Mouse (Mus musculus): ENCODE data around the gene Uhmk1. TPM values are rescaled to one million over a fixed set of nuclear protein-coding genes. Genes with fewer than 3 reads are reported as not detected.

The Uhmk1 gene
- total RNA-seq, 2 experiments from 2014 or later = 139 to 144 TPM

- no peak for DNase-seq (ENCODE audit: extremely low spot score in 1 of 2, low spot score in 2 of 2)
- intact Hi-C loops (cut with DNase I) = no loop called here
Observed at GRCm38 (mm10) chr1:170185137-170185536, 30.1 kb downstream of the Uhmk1 start.

- no peak for DNase-seq (ENCODE audit: extremely low spot score in 1 of 2, low spot score in 2 of 2)
- intact Hi-C loops (cut with DNase I) = no loop called here
Observed at GRCm38 (mm10) chr1:170182706-170183105, 32.5 kb downstream of the Uhmk1 start.

DNA sequence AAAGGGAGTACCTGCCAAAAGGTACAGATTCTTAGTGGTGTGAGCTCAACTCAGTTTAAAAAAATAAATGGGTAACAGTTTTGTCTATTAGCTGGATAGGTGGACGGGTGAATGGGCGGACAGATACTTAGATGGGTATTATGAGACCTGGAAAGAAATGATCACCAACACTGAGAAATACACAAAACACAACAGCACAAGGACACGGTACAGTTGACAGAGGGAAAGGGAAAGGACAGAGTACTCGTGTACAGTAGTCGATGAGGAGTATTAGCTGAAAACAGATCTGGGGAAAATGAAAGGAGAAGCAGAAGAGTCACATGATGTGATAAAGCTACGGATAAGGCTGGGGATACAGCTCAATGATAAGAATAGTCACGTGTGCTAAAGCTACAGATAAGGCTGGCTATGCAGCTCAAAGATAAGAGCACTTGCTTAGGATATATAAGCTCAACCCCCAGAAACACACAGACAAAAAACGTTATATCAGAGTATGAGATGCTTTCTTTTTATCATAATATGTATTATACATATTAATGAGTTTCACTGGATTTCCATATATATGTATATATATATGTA, 38.4 kb downstream of the Uhmk1 start:
- intact Hi-C loops (cut with DNase I) = no loop called here
- no peak for DNase-seq (ENCODE audit: extremely low spot score in 1 of 2, low spot score in 2 of 2)

DNA sequence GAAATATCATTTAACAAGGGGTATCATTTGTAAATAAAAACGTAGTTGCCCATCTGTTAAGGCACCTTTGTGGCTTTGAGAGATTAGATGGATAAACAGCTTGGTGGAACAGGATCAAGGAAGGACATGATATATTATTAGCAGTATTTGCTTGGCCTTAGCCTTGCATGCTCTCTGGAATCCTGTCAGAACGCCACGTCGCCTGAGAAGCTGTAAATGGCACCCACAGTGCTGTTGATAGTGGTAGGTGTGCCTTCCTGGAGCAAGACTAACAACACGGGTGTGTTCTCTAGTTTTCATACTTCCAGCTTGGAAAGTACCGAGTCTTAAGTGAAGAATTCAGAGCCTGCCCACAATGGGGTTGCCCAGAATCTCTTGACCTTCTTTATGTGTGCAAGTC, 39.3 kb downstream of the Uhmk1 start:
- no peak for DNase-seq (ENCODE audit: extremely low spot score in 1 of 2, low spot score in 2 of 2)
- intact Hi-C loops (cut with DNase I) = no loop called here

DNA sequence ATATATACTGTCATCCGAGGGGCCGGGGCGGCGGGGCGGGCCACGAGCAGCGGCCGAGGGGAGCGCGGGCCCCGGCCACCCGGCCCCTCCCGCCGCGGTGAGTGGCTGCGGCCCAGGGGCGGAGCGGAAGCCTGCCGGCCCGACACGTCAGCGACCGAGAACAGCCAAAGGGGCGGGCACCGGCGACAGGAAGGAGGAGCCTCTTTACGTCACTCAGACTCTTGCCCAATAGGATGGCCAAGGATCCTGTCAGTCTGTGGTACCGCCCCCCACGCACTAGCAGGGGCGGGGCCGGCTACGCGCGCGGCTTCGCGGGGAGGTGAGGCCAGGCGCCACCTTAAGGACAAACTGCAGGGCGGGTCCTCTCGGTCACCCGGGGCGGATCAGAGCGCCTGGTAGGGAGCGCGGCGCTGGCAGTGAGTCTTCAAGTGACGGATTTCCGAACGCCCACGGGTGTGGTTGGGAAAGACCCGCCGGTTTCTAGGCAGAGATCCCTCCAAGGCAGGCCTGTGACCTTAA, 40.3 kb downstream of the Uhmk1 start, which contains the start of gene Uap1:
TSS of gene Uap1 (minus strand) at position 144 of the 519 bp plus-strand sequence.
- intact Hi-C loops (cut with DNase I) = no loop called here
- DNase-seq (ENCODE audit: extremely low spot score in 1 of 2, low spot score in 2 of 2) = peak; percentile 96 to 98

- intact Hi-C loops (cut with DNase I) = no loop called here
- no peak for DNase-seq (ENCODE audit: extremely low spot score in 1 of 2, low spot score in 2 of 2)
Observed at GRCm38 (mm10) chr1:170173991-170174813, 41.0 kb downstream of the Uhmk1 start.

GRCm38 (mm10) chr1:170167781-170168180, 47.4 kb downstream of the Uhmk1 start:
- DNase-seq (ENCODE audit: extremely low spot score in 1 of 2, low spot score in 2 of 2) = no peak
- intact Hi-C loops (cut with DNase I) = no loop called here

DNA sequence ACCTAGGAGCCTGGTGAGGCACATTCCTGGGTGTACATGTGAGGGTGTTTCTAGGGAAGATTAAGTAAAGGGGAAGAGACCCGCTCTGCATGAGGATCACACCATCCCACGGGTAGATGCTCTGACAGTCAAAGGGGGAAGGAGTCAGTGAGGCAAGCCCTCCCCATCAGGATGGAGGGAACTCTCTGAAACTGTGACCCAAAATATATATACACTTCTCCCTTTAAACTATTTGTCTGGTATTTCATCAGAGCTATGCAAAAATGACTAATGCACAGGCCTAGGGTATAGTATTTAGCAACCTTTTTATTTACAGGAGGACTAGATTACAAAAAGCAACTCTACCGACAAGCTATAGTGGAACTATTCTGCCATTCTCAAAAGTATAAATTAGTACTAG, 50.3 kb downstream of the Uhmk1 start:
- intact Hi-C loops (cut with DNase I) = no loop called here
- no peak for DNase-seq (ENCODE audit: extremely low spot score in 1 of 2, low spot score in 2 of 2)

- intact Hi-C loops (cut with DNase I) = no loop called here
- DNase-seq (ENCODE audit: extremely low spot score in 1 of 2, low spot score in 2 of 2) = no peak
Observed at GRCm38 (mm10) chr1:170164053-170164614, 51.1 kb downstream of the Uhmk1 start.

GRCm38 (mm10) chr1:170163398-170163943, 51.7 kb downstream of the Uhmk1 start:
- intact Hi-C loops (cut with DNase I) = no loop called here
- DNase-seq (ENCODE audit: extremely low spot score in 1 of 2, low spot score in 2 of 2) = no peak

DNA sequence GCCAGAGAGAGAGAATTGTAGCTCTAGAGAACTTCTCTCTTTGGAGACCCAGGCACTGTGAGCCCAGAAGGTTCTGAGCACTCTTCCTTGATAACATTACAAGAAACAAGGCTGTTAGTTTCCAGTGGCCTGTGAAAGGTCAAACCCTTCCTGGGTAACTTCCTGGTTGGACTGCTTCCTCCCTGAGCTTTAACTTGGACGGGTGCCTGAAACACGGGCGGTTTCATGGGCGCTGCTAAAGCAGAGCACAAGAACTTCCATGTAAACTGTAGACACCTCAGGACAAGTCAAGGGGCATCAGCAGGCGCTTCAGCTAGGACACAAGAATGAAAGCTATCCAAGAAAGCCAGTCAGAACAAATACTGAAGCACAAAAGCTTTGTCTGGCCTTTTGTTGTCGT, 53.3 kb downstream of the Uhmk1 start:
- intact Hi-C loops (cut with DNase I) = no loop called here
- peak in 1 of 2 experiments; percentile 56 for DNase-seq (ENCODE audit: extremely low spot score in 1 of 2, low spot score in 2 of 2)

GRCm38 (mm10) chr1:170160397-170160938, 54.7 kb downstream of the Uhmk1 start:
- intact Hi-C loops (cut with DNase I) = no loop called here
- DNase-seq (ENCODE audit: extremely low spot score in 1 of 2, low spot score in 2 of 2) = no peak

DNA sequence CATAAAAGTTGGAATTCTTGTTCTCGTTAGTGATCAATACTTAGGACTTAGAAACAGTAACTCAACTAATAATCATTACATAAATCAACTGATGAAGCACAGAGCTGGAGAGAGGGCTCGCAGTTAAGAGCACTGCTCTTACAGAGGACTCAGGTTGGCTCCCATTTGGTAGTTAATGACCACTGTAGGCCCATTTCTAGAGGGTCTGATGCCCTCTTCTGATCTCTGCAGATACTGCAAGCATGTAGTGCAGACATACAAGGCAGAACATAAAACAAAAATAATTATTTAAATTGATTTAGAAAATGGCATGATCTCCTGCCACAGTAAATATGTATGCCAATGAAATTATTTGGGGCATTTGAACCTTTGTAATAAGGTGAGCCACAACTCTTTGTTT, 55.5 kb downstream of the Uhmk1 start:
- no peak for DNase-seq (ENCODE audit: extremely low spot score in 1 of 2, low spot score in 2 of 2)
- intact Hi-C loops (cut with DNase I) = no loop called here

- intact Hi-C loops (cut with DNase I) = no loop called here
- no peak for DNase-seq (ENCODE audit: extremely low spot score in 1 of 2, low spot score in 2 of 2)
Observed at GRCm38 (mm10) chr1:170155761-170156160, 59.4 kb downstream of the Uhmk1 start.

DNA sequence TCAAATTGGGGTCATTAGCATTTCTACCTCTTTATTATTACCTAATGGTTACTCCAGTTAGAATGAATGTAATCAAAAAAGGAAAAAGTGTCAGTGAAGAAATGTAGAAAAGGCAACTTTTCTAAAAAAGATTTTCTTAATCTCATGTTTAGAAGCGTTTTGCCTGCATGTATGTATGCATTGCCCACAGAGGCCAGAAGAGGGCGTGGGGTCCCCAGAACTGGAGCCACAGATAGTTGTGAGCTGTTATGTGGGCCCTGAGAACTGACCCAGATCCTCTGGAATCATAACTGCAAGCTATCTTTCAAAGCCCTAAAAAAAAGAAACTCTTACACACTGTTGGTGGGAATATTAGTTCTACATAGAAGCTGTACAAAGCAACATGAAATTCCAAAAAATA, 59.9 kb downstream of the Uhmk1 start:
- intact Hi-C loops (cut with DNase I) = no loop called here
- DNase-seq (ENCODE audit: extremely low spot score in 1 of 2, low spot score in 2 of 2) = no peak

- intact Hi-C loops (cut with DNase I) = no loop called here
- DNase-seq (ENCODE audit: extremely low spot score in 1 of 2, low spot score in 2 of 2) = no peak
Observed at GRCm38 (mm10) chr1:170153986-170154385, 61.2 kb downstream of the Uhmk1 start.

GRCm38 (mm10) chr1:170152552-170152951, 62.6 kb downstream of the Uhmk1 start:
- intact Hi-C loops (cut with DNase I) = no loop called here
- no peak for DNase-seq (ENCODE audit: extremely low spot score in 1 of 2, low spot score in 2 of 2)

DNA sequence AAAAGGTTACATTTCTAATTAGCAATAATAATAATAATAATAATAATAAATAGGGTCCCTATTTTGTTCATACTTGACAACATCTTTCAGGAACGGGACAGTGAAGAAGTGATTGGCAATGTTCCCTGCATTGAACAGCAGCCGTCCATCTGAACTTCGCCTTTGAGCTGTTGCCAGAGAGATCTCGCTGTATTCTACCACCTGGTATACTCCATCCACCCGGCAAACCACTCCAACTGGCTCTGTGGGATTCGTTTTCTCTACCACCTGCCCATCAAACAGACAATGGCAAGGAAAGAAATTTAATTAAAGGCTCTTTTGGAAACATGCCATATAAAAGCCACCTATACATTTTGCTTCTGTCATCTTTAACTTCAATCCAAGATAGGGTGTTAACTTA, 64.3 kb downstream of the Uhmk1 start:
- intact Hi-C loops (cut with DNase I) = no loop called here

DNA sequence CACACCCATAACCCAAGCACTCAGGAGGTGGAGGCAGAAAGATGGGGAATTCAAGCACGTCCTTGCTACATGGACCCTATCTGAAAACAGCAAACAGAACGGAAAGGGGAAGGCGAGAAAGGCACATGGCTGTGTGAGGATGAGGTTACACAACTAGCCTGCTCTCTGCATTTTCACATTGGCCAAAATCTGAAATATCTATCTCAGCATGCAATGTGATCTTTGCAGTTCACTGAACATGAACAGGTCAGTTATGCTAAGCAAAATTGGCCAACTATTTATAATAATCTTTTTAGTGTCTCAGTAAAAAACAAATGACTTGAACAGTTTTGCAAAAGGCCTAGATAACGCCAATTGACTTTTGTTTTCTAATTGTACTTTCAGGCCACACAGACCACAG, 65.4 kb downstream of the Uhmk1 start:
- intact Hi-C loops (cut with DNase I) = no loop called here
- DNase-seq (ENCODE audit: extremely low spot score in 1 of 2, low spot score in 2 of 2) = no peak

More for the DNA sequence above, 64.3 kb downstream of the Uhmk1 start:
- no peak for DNase-seq (ENCODE audit: extremely low spot score in 1 of 2, low spot score in 2 of 2)
